Mouse (Mus musculus) embryonic stem cell, embryonic (primary cell): ENCODE measurements at regions not wholly inside any gene's neighbourhood (a gene's known extent, or its start where the extent isn't known, plus 50 kb on each side); places are given as distances from the start of the nearest gene placed in this dataset.

Source experiments
- CTCF ChIA-PET, 4 experiments: fragments of 300-600 bp in 2 of 4; fragments of 350-600 bp in 2 of 4; sonication (Branson Sonifier 250); formaldehyde crosslinking; loops; one replicate each; lab custom pipeline; 2022; ENCODE audit warnings: inconsistent platforms in 2 of 4; lab: Charles Lee
- POLR2A ChIA-PET, 4 experiments: fragments of 300-600 bp in 2 of 4; fragments of 350-600 bp in 2 of 4; sonication (Branson Sonifier 250); formaldehyde crosslinking; loops; one replicate each; lab custom pipeline; 2022; ENCODE audit warnings: antibody characterized with exemption in 4 of 4, inconsistent platforms in 1 of 4; lab: Charles Lee

GRCm38 (mm10) chr13:55970687-55971086 lies 134.7 kb upstream of the Pitx1 start:
- CTCF ChIA-PET = interaction anchor here (0.6 to 1.5 kb wide), 8 partner anchors 74 to 330 kb away, joined by 3 to 5 read pairs (median 3); partner anchors contain the start of gene Neurog1 (in 1 of the 4)
- POLR2A ChIA-PET = interaction anchor here in 1 of 4 experiments (0.6 kb wide), 1 partner anchor 180 kb away, joined by 3 read pairs; no protein-coding TSS in a partner anchor

- ChIA-PET CTCF (interaction anchor here (0.5 to 1.5 kb wide), 31 partner anchors 12 to 1585 kb away, joined by 3 to 7 read pairs (median 3); partner anchors contain the start of gene Neurog1 (in 1 of the 4)), POLR2A (interaction anchor here in 1 of 4 experiments (0.7 kb wide), 1 partner anchor 204 kb away, joined by 5 read pairs; no protein-coding TSS in a partner anchor)
Observed at GRCm38 (mm10) chr13:55969473-55969872, 133.5 kb upstream of the Pitx1 start.

GRCm38 (mm10) chr13:55967151-55967550 lies 131.2 kb upstream of the Pitx1 start:
- POLR2A ChIA-PET = no interaction called here
- CTCF ChIA-PET = interaction anchor here in 2 of 4 experiments (0.6 to 1.0 kb wide), 3 partner anchors 154 to 322 kb away, joined by 5 to 6 read pairs (median 5); no protein-coding TSS in a partner anchor

- ChIA-PET CTCF (interaction anchor here (0.5 to 2.3 kb wide), 73 partner anchors 9 to 727 kb away, joined by 3 to 16 read pairs (median 3); partner anchors contain the start of genes B230219D22Rik (in 1 of the 4) and Pcbd2 (in 1 of the 4)), POLR2A (interaction anchor here in 2 of 4 experiments (0.6 to 2.0 kb wide), 4 partner anchors 10 to 271 kb away, joined by 3 to 4 read pairs (median 4); partner anchors contain the start of gene B230219D22Rik (in 1 of the 2))
Observed at GRCm38 (mm10) chr13:55963005-55963620, 127.1 kb upstream of the Pitx1 start.

GRCm38 (mm10) chr13:55962254-55962866 lies 126.4 kb upstream of the Pitx1 start:
- POLR2A ChIA-PET = interaction anchor here in 2 of 4 experiments (0.8 to 2.0 kb wide), 3 partner anchors 9 to 234 kb away, joined by 4 read pairs; no protein-coding TSS in a partner anchor
- CTCF ChIA-PET = interaction anchor here (0.6 to 2.3 kb wide), 36 partner anchors 9 to 557 kb away, joined by 3 to 12 read pairs (median 3); no protein-coding TSS in a partner anchor

GRCm38 (mm10) chr13:55954346-55954745 lies 118.4 kb upstream of the Pitx1 start:
- CTCF ChIA-PET = interaction anchor here in 3 of 4 experiments (0.6 to 3.8 kb wide), 3 partner anchors 9 to 325 kb away, joined by 3 to 12 read pairs (median 12); no protein-coding TSS in a partner anchor
- POLR2A ChIA-PET = interaction anchor here in 2 of 4 experiments (0.5 to 1.3 kb wide), 2 partner anchors 10 to 15 kb away, joined by 3 to 4 read pairs; no protein-coding TSS in a partner anchor

- CTCF ChIA-PET = interaction anchor here (0.6 to 3.8 kb wide), 9 partner anchors 9 to 198 kb away, joined by 3 to 12 read pairs (median 3); no protein-coding TSS in a partner anchor
- POLR2A ChIA-PET = interaction anchor here in 1 of 4 experiments (1.4 kb wide), 1 partner anchor 9 kb away, joined by 4 read pairs; no protein-coding TSS in a partner anchor
Observed at GRCm38 (mm10) chr13:55953426-55953825, 117.4 kb upstream of the Pitx1 start.

- POLR2A ChIA-PET = no interaction called here
Observed at GRCm38 (mm10) chr13:55950773-55951172, 114.8 kb upstream of the Pitx1 start.

GRCm38 (mm10) chr13:55948591-55948990 lies 112.6 kb upstream of the Pitx1 start:
- ChIA-PET CTCF (interaction anchor here in 3 of 4 experiments (0.6 to 1.0 kb wide), 3 partner anchors 15 to 1336 kb away, joined by 3 to 11 read pairs (median 4); no protein-coding TSS in a partner anchor), POLR2A (interaction anchor here in 2 of 4 experiments (0.7 kb wide), 2 partner anchors 108 to 235 kb away, joined by 3 read pairs; no protein-coding TSS in a partner anchor)

More at GRCm38 (mm10) chr13:55950773-55951172, 114.8 kb upstream of the Pitx1 start:
- CTCF ChIA-PET = interaction anchor here in 3 of 4 experiments (0.5 to 1.8 kb wide), 5 partner anchors 12 to 283 kb away, joined by 3 to 6 read pairs (median 4); no protein-coding TSS in a partner anchor

GRCm38 (mm10) chr13:55948144-55948543 lies 112.2 kb upstream of the Pitx1 start:
- ChIA-PET CTCF (interaction anchor here in 2 of 4 experiments (0.6 to 0.7 kb wide), 3 partner anchors 246 to 1335 kb away, joined by 4 to 11 read pairs (median 8); no protein-coding TSS in a partner anchor), POLR2A (interaction anchor here in 2 of 4 experiments (0.7 kb wide), 2 partner anchors 109 to 236 kb away, joined by 3 read pairs; no protein-coding TSS in a partner anchor)

GRCm38 (mm10) chr13:55937417-55937816 lies 101.4 kb upstream of the Pitx1 start:
- ChIA-PET POLR2A (interaction anchor here in 1 of 4 experiments (0.6 kb wide), 1 partner anchor 208 kb away, joined by 3 read pairs; no protein-coding TSS in a partner anchor), CTCF (interaction anchor here in 1 of 4 experiments (1.5 kb wide), 1 partner anchor 26 kb away, joined by 4 read pairs; no protein-coding TSS in a partner anchor)

GRCm38 (mm10) chr13:55937000-55937399 lies 101.0 kb upstream of the Pitx1 start:
- POLR2A ChIA-PET = no interaction called here
- CTCF ChIA-PET = interaction anchor here in 1 of 4 experiments (1.5 kb wide), 1 partner anchor 27 kb away, joined by 4 read pairs; no protein-coding TSS in a partner anchor

GRCm38 (mm10) chr13:55930637-55931036 lies 94.6 kb upstream of the Pitx1 start:
- POLR2A ChIA-PET = no interaction called here
- CTCF ChIA-PET = interaction anchor here in 1 of 4 experiments (1.2 kb wide), 1 partner anchor 33 kb away, joined by 6 read pairs; no protein-coding TSS in a partner anchor

- POLR2A ChIA-PET = no interaction called here
- CTCF ChIA-PET = interaction anchor here in 1 of 4 experiments (1.2 kb wide), 1 partner anchor 33 kb away, joined by 6 read pairs; no protein-coding TSS in a partner anchor
Observed at GRCm38 (mm10) chr13:55929814-55930213, 93.8 kb upstream of the Pitx1 start.

GRCm38 (mm10) chr13:55923505-55924136 lies 87.6 kb upstream of the Pitx1 start:
- POLR2A ChIA-PET = interaction anchor here in 3 of 4 experiments (0.5 to 1.8 kb wide), 7 partner anchors 8 to 1291 kb away, joined by 3 to 6 read pairs (median 3); partner anchors contain the start of gene Pcbd2 (in 1 of the 3)
- CTCF ChIA-PET = interaction anchor here in 1 of 4 experiments (0.7 to 1.0 kb wide), 2 partner anchors 34 to 40 kb away, joined by 3 to 6 read pairs; no protein-coding TSS in a partner anchor

GRCm38 (mm10) chr13:55917316-55917715 lies 81.3 kb upstream of the Pitx1 start:
- ChIA-PET CTCF (interaction anchor here in 3 of 4 experiments (0.6 to 1.6 kb wide), 4 partner anchors 46 to 152 kb away, joined by 3 to 4 read pairs (median 4); no protein-coding TSS in a partner anchor), POLR2A (no interaction called here)

- CTCF ChIA-PET = interaction anchor here in 1 of 4 experiments (0.6 kb wide), 1 partner anchor 57 kb away, joined by 4 read pairs; no protein-coding TSS in a partner anchor
- POLR2A ChIA-PET = interaction anchor here in 1 of 4 experiments (1.7 kb wide), 1 partner anchor 11 kb away, joined by 3 read pairs; no protein-coding TSS in a partner anchor
Observed at GRCm38 (mm10) chr13:55912271-55912711, 76.3 kb upstream of the Pitx1 start.
